Mouse (Mus musculus) limb, embryonic 11.5 days (tissue): ENCODE results near the gene Pnpla2. TPM values are rescaled to one million over a fixed set of nuclear protein-coding genes. Genes with fewer than 3 reads are reported as not detected.

ENCODE experiments used
- ATAC-seq: fragments of 200-750 bp; cut with Nextera tagmentation; 2 replicates; pipeline ENCODE4 v1.8.0; 2017; ENCODE audit warnings: low read depth; ENCODE audit not compliant: insufficient number of reproducible peaks, low FRiP score, low TSS enrichment
- DNase-seq: peaks from one replicate; pipeline ENCODE4 v3.0.0-alpha.2; 2015; ENCODE audit warnings: low spot score
- H3K27ac ChIP-seq: fragments of 300-500 bp; sonication (generic); replicated peaks from 2 replicates; pipeline ENCODE4 v1.5.1; 2014; ENCODE audit warnings: low read depth, mild to moderate bottlenecking, low read length
- H3K27me3 ChIP-seq: fragments of 300-500 bp; sonication (generic); 2 replicates; pipeline ENCODE4 v1.6.1; 2014; ENCODE audit warnings: mild to moderate bottlenecking, low read length, mixed read lengths; ENCODE audit not compliant: control insufficient read depth, insufficient read depth
- H3K36me3 ChIP-seq: fragments of 300-500 bp; sonication (generic); 2 replicates; pipeline ENCODE4 v1.6.1; 2014; ENCODE audit warnings: mild to moderate bottlenecking, low read length, moderate library complexity, mixed read lengths; ENCODE audit not compliant: control insufficient read depth, insufficient read depth
- H3K4me1 ChIP-seq: fragments of 300-500 bp; sonication (generic); 2 replicates; pipeline ENCODE4 v1.6.1; 2014; ENCODE audit warnings: low read length, mixed read lengths; ENCODE audit not compliant: control insufficient read depth, insufficient read depth
- H3K4me2 ChIP-seq: fragments of 300-500 bp; sonication (generic); 2 replicates; pipeline ENCODE4 v1.6.1; 2014; ENCODE audit warnings: low read depth, mild to moderate bottlenecking, moderate library complexity; ENCODE audit not compliant: severe bottlenecking
- H3K4me3 ChIP-seq: fragments of 300-500 bp; sonication (generic); 2 replicates; pipeline ENCODE4 v1.5.1; 2014; ENCODE audit warnings: low read depth, low read length
- H3K9ac ChIP-seq: fragments of 300-500 bp; sonication (generic); 2 replicates; pipeline ENCODE4 v1.6.1; 2014; ENCODE audit warnings: mild to moderate bottlenecking, low read length
- H3K9me3 ChIP-seq: fragments of 300-500 bp; sonication (generic); 2 replicates; pipeline ENCODE4 v1.6.1; 2016; ENCODE audit warnings: low read length; ENCODE audit not compliant: control insufficient read depth
- WGBS: fragments of 180-500 bp; shearing (Covaris S2); extraction: QIAGEN DNeasy Blood & Tissue Kit; methylation state at CpG from one replicate; pipeline ENCODE4 v1.1.7; 2014; 5-methylcytosine and 5-hydroxymethylcytosine counted together
- polyA plus RNA-seq: library from polyadenylated mRNA; unstranded; fragments of >200 nt; fragmentation: Nextera tagmentation; extraction: Ambion mirVana; gene quantifications from 2 replicates; pipeline ENCODE4 v1.2.1, GENCODE M21; 2014

The Pnpla2 gene
- polyA plus RNA-seq, 1 experiment from 2014 or later = 12.5 TPM

- Histone ChIP-seq H3K4me2 (peak within 1 kb of the TSS; percentile 50), H3K36me3 (no peaks in the 10 kb centered on the region; the same call in 1 of the 2 replicates), H3K4me1 (peaks cover 5% of the 10 kb centered on the region), H3K27me3 (no peaks in the 10 kb centered on the region), H3K9me3 (no peaks in the 10 kb centered on the region), H3K27ac (no peak within 1 kb of the TSS; the same call in 1 of the 2 replicates), H3K9ac (0 out of 2 replicates have a peak within 1 kb of the TSS, but pooled peaks have one; percentile 27), H3K4me3 (peak within 1 kb of the TSS; percentile 34)
- WGBS = 3% methylated on average over 19 of the region's 19 CpGs
- DNase-seq (peak; percentile 79), ATAC-seq (peak; percentile 74; the same call in 1 of the 2 replicates)
Measured at GRCm38 (mm10) chr7:141429310-141429709, 25.7 kb upstream of the Pnpla2 start, which contains the start of gene Cend1. TSS of gene Cend1 (minus strand) at chr7:141429491.

GRCm38 (mm10) chr7:141429840-141430584, 25.0 kb upstream of the Pnpla2 start:
- peak overlapping the region; percentile 50; the same call in 1 of the 2 replicates for H3K4me2 ChIP-seq
- no peak overlapping the region for H3K4me3 ChIP-seq
- H3K9me3 ChIP-seq = no peaks in the 10 kb centered on the region
- no peak overlapping the region for H3K9ac ChIP-seq
- DNase-seq = no peak
- H3K4me1 ChIP-seq = peaks cover 12% of the 10 kb centered on the region
- no peaks in the 10 kb centered on the region for H3K27me3 ChIP-seq
- WGBS = 64% methylated on average over 9 of the region's 9 CpGs
- no peak for ATAC-seq
- no peak overlapping the region; the same call in 1 of the 2 replicates for H3K27ac ChIP-seq
- H3K36me3 ChIP-seq = no peaks in the 10 kb centered on the region; the same call in 1 of the 2 replicates

GRCm38 (mm10) chr7:141430585-141431240, 24.3 kb upstream of the Pnpla2 start:
- no peak overlapping the region for H3K27ac ChIP-seq
- H3K4me2 ChIP-seq = no peak overlapping the region
- WGBS = 94% methylated on average over 9 of the region's 9 CpGs
- H3K4me1 ChIP-seq = peaks cover 12% of the 10 kb centered on the region
- H3K9ac ChIP-seq = no peak overlapping the region
- DNase-seq = no peak
- no peaks in the 10 kb centered on the region; the same call in 1 of the 2 replicates for H3K36me3 ChIP-seq
- no peaks in the 10 kb centered on the region for H3K9me3 ChIP-seq
- H3K4me3 ChIP-seq = no peak overlapping the region
- no peak for ATAC-seq
- no peaks in the 10 kb centered on the region for H3K27me3 ChIP-seq

GRCm38 (mm10) chr7:141431434-141432185, 23.4 kb upstream of the Pnpla2 start:
- Histone ChIP-seq H3K4me1 (peaks cover 12% of the 10 kb centered on the region), H3K4me2 (no peak overlapping the region), H3K27me3 (no peaks in the 10 kb centered on the region), H3K9me3 (no peaks in the 10 kb centered on the region), H3K27ac (no peak overlapping the region), H3K36me3 (no peaks in the 10 kb centered on the region; the same call in 1 of the 2 replicates), H3K4me3 (no peak overlapping the region), H3K9ac (no peak overlapping the region)
- WGBS = 92% methylated on average over 18 of the region's 19 CpGs
- ATAC-seq (no peak), DNase-seq (no peak)

- Histone ChIP-seq H3K4me2 (no peak overlapping the region), H3K4me3 (no peak overlapping the region), H3K27ac (no peak overlapping the region), H3K4me1 (peaks cover 14% of the 10 kb centered on the region), H3K36me3 (no peaks in the 10 kb centered on the region; the same call in 1 of the 2 replicates), H3K9ac (no peak overlapping the region), H3K27me3 (no peaks in the 10 kb centered on the region), H3K9me3 (no peaks in the 10 kb centered on the region)
- 79% methylated on average over 8 of the region's 8 CpGs for WGBS
- ATAC-seq = no peak
- DNase-seq = no peak
Measured at GRCm38 (mm10) chr7:141432186-141432611, 22.8 kb upstream of the Pnpla2 start.

GRCm38 (mm10) chr7:141432741-141433516, 22.1 kb upstream of the Pnpla2 start:
- 86% methylated on average over 6 of the region's 6 CpGs for WGBS
- H3K9me3 ChIP-seq = no peaks in the 10 kb centered on the region
- no peak overlapping the region for H3K4me2 ChIP-seq
- H3K4me3 ChIP-seq = no peak overlapping the region
- DNase-seq (no peak), ATAC-seq (no peak)
- no peak overlapping the region for H3K9ac ChIP-seq
- H3K27me3 ChIP-seq = no peaks in the 10 kb centered on the region
- H3K27ac ChIP-seq = no peak overlapping the region
- H3K4me1 ChIP-seq = peaks cover 14% of the 10 kb centered on the region
- H3K36me3 ChIP-seq = no peaks in the 10 kb centered on the region; the same call in 1 of the 2 replicates

GRCm38 (mm10) chr7:141433517-141434400, 21.2 kb upstream of the Pnpla2 start:
- Histone ChIP-seq H3K36me3 (peaks cover 4% of the 10 kb centered on the region), H3K4me1 (peaks cover 14% of the 10 kb centered on the region), H3K27me3 (no peaks in the 10 kb centered on the region), H3K4me3 (peak overlapping the region; percentile 39), H3K27ac (no peak overlapping the region), H3K9ac (peak overlapping the region; percentile 44), H3K4me2 (peak overlapping the region; percentile 71), H3K9me3 (no peaks in the 10 kb centered on the region)
- no peak for ATAC-seq
- 77% methylated on average over 15 of the region's 15 CpGs for WGBS
- DNase-seq = no peak
